Mouse (Mus musculus): Measurements from ENCODE around the gene Rpa1.

Gene Rpa1

DNA sequence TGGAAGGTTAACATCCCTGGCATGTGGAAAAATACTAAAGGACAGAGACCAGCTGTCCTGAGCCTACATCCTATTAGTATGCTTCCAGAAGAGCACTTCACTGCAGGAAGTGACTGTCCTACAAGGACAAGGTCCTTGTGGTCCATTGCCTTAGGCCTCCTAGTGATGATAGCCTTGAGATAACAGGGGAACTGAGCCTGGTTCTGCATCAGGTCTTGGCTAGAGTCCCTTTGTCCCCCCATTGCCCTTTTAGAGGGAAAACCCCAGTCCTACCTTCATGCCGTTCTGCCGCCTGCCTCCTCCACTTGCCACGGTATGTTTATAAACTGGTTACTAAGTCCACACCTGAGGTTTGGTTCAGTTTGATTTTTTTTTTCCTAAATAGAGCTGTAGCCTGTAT is 85.9 kb downstream of the Rpa1 start:
- DNase-seq (ENCODE audit: low spot score) = no peak

DNA sequence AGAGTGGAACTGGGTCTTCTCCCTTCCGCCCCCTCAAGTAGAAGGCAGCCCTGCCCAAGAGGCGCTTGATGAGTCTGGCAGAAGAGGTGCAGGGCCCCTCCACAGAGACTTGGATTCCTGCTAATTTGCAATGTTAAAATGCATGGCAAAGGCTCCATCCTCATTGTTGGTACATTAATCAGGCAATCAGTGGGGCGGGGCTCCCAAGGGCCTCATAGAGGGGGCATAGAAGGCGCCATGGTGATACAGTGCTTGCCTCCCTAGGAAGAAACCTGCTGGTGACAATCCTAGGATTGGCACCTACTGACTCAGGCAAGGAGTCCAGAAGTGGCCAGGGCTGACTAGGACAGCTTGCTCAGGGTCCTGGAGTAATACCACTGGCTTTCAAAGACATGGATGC is 86.4 kb downstream of the Rpa1 start:
- no peak for DNase-seq (ENCODE audit: low spot score)

DNA sequence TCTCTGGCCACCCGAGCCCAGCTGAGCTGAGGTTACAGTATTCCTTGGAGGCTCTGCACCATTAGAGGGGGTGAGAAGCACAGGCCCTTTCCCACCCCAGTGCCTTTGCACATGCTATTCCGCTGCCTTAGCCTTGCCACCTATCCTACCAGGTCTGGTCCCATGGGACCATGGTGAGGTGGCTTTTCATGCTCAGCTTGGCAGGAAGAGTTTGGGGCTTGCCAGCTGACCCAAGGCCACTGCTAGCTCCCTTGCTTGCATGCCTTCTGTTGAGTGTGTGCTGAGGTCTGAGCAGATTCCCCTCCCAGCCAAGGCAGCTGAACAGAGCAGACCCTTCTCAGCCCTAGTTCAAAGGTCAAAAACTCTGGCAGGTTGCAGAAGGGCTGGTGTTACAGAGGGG is 87.1 kb downstream of the Rpa1 start:
- DNase-seq (ENCODE audit: low spot score) = no peak

DNA sequence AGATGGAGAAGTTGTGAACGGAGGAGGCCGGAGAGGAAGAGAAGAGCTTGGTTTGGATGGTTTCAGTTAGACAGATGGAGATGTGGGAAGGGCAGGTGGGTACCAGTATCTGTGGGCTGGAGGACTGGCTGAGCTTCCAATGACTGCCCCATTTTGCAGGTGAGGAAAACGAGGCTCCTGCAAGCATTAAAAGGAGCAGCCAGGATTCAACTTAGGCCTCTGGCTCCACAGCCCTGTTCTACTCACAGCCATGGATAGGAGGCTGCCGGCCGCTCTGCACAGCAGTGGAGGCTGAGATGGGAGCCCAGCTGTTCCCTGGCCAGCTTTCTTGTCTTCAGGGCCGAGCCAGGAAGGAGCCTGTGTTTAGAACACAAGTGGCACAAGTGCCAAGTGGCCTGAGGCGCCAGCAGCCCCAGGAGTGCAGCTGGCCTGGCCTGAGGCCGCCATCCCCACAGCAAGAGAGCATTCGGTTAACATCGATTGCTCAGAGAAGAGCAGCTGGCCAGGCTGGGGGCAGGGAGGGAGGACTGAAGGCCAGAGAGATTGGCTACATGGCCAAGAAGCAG is 88.0 kb downstream of the Rpa1 start:
- DNase-seq (ENCODE audit: low spot score) = peak; percentile 72

DNA sequence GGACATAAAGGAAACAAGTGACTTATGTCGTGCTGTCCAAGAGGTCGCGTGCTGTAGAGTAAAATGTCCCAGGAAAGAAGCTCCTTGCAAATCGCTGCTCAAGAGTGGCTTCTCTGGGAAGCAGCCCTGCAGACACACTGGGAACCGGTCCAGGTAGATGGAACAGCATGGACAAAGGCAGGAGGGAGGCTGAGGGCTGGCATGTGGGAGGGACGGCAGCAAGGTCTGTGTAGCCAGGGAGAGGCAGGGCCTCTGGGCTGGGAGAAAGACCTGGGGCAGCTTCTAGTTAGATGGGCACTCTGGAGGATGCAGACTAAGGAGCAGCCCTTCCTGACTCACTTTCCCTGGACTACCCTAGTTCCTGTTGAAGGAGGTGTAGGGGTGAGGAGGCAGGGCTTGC is 88.7 kb downstream of the Rpa1 start:
- DNase-seq (ENCODE audit: low spot score) = peak; percentile 86

DNA sequence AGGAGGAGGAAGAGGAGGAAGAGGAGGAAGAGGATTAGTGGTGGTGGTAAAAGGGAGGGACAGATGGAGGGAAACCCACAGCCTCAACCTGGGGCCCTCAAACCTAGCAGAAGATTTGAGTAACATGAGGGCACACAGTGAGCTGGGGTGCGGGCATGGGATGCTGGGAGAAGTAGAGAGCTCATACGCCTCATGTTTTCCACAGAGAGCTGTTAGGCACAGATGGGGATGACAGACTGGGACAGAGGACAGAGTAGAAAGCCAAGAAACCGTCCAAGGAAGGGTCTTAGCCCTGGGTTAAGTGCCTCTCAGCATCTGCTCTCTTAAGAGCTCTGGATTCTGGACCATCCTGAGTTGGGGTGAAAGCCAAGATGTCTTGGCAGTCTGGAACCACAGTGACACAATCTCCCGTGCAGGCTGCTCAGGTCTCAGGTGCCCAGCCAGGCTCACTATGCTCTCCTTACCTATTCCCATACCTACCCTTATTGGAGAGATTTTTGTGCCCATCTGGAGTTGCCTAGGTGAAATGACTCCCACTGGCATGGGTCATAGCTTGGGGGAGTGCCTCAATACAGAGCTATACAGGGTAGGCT is 91.0 kb downstream of the Rpa1 start:
- DNase-seq (ENCODE audit: low spot score) = no peak

DNA sequence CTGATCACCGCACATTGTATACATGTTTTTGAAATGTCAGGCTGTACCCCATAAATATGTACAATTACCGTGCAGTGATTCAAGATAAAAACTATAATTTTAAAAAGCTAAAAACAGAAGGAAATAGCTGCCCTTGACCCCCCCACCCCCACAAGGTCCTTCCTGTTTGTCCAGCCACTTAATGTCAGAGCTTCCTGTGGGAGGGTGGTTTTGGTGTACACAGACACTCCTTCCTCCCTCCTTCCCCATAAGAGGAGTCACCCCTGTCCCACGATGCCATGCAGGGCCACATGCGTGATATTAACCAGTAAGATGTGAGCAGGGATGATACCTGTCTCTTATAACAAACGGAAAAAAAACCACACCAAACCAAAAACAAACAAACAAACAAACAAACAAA is 92.8 kb downstream of the Rpa1 start:
- DNase-seq (ENCODE audit: low spot score) = no peak

DNA sequence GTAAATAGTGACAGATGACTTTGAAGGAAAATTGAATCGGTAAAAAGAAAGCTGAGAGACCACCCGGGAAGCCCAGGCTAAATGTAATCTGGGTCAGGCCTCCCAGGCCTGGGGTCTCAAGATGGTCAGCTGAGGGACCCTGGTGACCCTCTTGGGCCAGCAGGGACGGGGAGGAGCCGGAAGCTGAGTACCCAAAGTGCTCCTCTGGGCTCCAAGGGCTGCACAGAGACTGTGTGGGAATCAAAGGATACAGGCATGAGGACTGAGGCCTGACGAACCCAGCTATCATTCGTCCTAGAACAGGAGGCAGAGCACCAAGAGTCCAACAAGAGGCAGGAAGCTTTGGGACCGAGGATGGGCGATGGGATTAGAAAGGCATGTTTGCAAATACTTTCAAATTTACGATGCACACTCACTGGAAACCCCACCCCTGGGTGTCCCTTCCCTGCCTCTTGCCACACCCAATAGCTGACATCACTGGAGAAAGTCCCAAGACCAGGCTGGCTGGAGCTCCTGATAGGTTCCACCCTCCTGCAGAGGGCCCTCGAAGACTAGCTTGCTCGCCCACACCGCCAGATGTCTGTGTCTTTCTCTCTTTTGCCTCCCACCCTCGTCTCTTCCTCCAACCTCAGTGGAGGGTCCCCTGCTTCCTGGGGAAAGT is 93.7 kb downstream of the Rpa1 start:
- DNase-seq (ENCODE audit: low spot score) = peak; percentile 61

DNA sequence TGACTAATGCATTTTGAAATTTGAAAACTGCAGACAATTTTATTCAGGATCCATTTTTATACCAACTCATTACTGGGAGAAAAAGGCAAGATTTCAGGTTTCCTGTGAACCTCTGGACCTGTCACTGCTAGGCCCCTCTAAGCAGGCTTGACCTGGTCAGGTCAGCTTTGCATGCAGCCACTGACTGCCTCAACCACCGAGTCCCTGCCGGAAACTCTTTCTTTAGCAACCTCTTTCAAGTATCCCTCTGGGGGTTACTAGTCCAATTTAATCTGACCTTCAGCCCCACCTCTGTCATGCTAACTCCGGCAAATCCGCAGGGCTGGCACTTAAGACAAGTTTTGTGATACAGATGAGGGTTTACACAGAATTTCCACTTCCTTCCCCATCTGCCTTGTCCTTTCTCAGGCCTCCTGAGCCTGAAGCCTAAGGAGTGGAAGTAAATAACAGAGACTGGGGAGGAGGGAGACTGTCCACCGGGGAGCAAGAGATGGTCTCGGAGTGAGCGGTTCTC is 96.5 kb downstream of the Rpa1 start:
- DNase-seq (ENCODE audit: low spot score) = no peak

DNA sequence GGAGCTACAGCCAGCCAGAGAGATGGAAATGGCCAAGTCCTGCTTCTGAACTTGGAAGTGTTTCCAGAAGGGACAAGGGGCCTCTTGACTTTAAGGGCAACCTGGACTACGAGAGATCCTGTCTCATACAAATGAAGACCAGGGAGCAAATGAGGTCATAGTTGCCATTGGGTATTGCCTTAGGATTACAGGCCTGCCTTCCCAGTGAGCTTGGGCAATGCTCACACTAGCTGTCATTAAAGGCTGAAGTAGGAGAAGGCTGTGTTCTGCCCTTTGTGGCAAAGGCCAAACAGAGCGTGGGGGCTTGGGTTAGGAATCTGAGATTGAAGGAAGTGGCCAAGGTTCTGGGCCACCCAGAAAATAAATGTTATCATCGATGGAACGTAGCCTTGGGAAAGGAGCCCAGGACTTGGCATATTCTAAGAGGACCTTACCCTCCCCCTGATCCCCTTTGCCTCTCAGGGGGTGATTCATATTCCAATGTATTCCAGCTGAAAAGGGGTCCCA is 97.1 kb downstream of the Rpa1 start:
- no peak for DNase-seq (ENCODE audit: low spot score)

DNA sequence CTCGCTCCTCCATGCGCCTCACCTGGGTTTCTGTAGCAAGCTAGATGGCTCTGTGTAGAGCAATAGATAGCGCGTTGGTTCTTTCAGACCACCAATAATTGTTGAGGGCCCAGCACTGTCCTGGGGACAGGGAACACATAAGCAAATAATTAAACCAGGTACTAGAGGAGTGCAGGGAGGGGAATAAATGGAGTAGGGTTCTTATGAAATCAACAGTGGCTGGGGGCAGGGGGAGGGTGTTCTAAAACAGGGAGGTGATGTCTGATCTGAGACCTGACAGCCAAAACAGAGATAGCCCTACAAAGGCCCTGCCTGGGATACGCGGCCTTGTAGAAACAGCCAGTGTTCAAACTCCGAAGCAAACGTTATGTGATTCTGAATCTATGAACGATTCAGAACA is 98.5 kb downstream of the Rpa1 start:
- DNase-seq (ENCODE audit: low spot score) = no peak
